Mouse (Mus musculus) intestine, postnatal 0 days (tissue): ENCODE results near the gene Trmt13. TPM values are rescaled to one million over a fixed set of nuclear protein-coding genes. Genes with fewer than 3 reads are reported as not detected.
A peak's percentile ranks its signal among the peaks of the same experiment; 100 is the strongest.

ENCODE experiments used
- ATAC-seq: fragments of 200-750 bp; cut with Nextera tagmentation; 2 replicates; pipeline ENCODE4 v1.8.0; 2017; ENCODE audit warnings: mild to moderate bottlenecking, moderate TSS enrichment, moderate library complexity
- H3K27ac ChIP-seq: fragments of 300-500 bp; sonication (generic); 2 replicates; pipeline ENCODE4 v1.5.1; 2014; ENCODE audit warnings: mild to moderate bottlenecking, low read depth, low read length, moderate library complexity
- H3K27me3 ChIP-seq: fragments of 300-500 bp; sonication (generic); replicated peaks from 2 replicates; pipeline ENCODE4 v1.6.1; 2014; ENCODE audit warnings: low read length, mixed read lengths; ENCODE audit not compliant: control insufficient read depth, insufficient read depth
- H3K36me3 ChIP-seq: fragments of 300-500 bp; sonication (generic); 2 replicates; pipeline ENCODE4 v1.6.1; 2014; ENCODE audit warnings: mild to moderate bottlenecking, moderate library complexity; ENCODE audit not compliant: control insufficient read depth, insufficient read depth
- H3K4me1 ChIP-seq: fragments of 300-500 bp; sonication (generic); replicated peaks from 2 replicates; pipeline ENCODE4 v1.6.1; 2014; ENCODE audit warnings: antibody characterized with exemption, low read length, mixed read lengths; ENCODE audit not compliant: control insufficient read depth, insufficient read depth
- H3K4me2 ChIP-seq: fragments of 300-500 bp; sonication (generic); replicated peaks from 2 replicates; pipeline ENCODE4 v1.6.1; 2014; ENCODE audit warnings: low read depth, mild to moderate bottlenecking, moderate library complexity
- H3K4me3 ChIP-seq: fragments of 300-500 bp; sonication (generic); 2 replicates; pipeline ENCODE4 v1.5.1; 2014; ENCODE audit warnings: low read depth, low read length
- H3K9ac ChIP-seq: fragments of 300-500 bp; sonication (generic); 2 replicates; pipeline ENCODE4 v1.6.1; 2014; ENCODE audit warnings: mild to moderate bottlenecking, low read depth, low read length
- H3K9me3 ChIP-seq: fragments of 300-500 bp; sonication (generic); 2 replicates; pipeline ENCODE4 v1.6.1; 2016; ENCODE audit warnings: mixed run types; ENCODE audit not compliant: control insufficient read depth
- CTCF ChIP-seq: sonication (generic); IDR thresholded peaks from 2 replicates; pipeline ENCODE4 v1.5.1; 2016; ENCODE audit warnings: low read depth, mild to moderate bottlenecking, control low read depth, antibody characterized with exemption, moderate library complexity
- WGBS: fragments of 180-500 bp; shearing (Covaris S2); extraction: QIAGEN DNeasy Blood & Tissue Kit; methylation state at CpG from one replicate; pipeline ENCODE4 v1.1.7; 2014; 5-methylcytosine and 5-hydroxymethylcytosine counted together
- polyA plus RNA-seq: library from polyadenylated mRNA; unstranded; fragments of >200 nt; fragmentation: Nextera tagmentation; extraction: Ambion mirVana; gene quantifications from 2 replicates; pipeline ENCODE4 v1.2.1, GENCODE M21; 2015

Gene Trmt13
- polyA plus RNA-seq, 1 experiment from 2014 or later, result 8.2 TPM

DNA sequence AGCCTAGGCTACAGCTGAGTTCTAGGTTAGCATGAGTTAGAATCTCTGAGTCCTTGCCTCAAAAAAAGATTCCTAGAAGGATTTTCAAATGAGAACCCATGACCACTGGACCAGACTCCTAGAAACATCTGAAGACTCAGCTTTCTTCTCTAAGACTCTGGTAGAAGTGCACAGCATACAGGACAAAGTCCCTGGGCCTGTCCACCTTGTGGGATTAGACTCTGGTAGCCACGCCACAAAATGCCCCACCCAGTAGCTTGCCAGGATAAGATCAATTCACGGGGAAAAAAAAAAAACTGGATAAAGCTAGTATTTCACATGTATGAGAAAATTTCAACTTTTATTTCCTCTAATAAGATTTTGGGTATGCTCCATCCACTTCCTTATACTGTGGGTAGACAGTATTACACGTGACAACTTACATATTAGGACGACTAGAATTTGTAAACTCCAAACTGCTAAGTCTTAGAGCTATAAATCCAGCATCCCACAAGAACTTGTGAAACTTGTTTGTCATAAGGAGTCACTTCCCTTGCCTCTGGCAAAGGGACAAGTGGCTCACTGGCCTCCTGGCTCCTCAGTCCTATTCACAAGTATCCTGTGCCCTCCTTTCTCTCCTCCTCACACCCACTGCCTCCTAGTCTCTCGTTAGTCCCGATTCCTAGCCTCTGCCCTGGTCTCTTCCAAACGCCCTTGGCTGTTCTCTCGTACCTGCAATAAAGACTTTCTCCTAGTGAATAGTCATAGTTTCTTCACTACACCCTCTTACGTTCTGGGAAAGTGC is 23.5 kb upstream of the Trmt13 start:
- H3K4me1 ChIP-seq, result 0 out of 2 replicates have a peak, but pooled peaks cover 3% of the 10 kb centered on the region
- 52% methylated on average over 9 of the region's 9 CpGs for WGBS
- peak; percentile 84 for ATAC-seq
- no peaks in the 10 kb centered on the region for H3K27me3 ChIP-seq
- H3K36me3 ChIP-seq, result peaks cover 75% of the 10 kb centered on the region
- TF ChIP-seq CTCF, result no peak
- H3K9ac ChIP-seq, result no peak overlapping the region
- no peak overlapping the region for H3K27ac ChIP-seq
- no peak overlapping the region for H3K4me2 ChIP-seq
- no peaks in the 10 kb centered on the region for H3K9me3 ChIP-seq
- H3K4me3 ChIP-seq, result no peak overlapping the region

DNA sequence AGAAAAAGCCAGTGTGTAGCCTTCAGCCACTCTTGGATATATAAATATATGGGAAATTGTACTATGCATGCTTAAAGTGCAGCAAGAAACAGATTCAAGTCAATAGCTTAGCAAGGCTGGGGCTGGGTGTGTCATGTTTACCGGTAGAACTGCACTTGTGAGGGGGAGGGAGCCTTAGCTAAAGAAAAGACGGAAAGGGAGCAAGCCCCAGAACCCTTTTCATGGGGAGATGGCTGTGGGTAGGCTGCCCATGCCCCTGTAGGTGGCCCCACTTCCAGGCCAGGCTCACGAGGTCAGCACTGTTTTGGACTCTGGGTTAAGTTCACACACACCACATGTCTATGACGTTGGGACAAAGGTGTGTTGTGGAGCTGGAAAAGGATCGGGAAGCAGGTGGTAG is 21.4 kb upstream of the Trmt13 start:
- no peak overlapping the region for H3K9ac ChIP-seq
- 0 out of 2 replicates have a peak overlapping the region, but pooled peaks have one; percentile 15 for H3K27ac ChIP-seq
- no peak for TF ChIP-seq CTCF
- 44% methylated on average over 5 of the region's 5 CpGs for WGBS
- no peaks in the 10 kb centered on the region for H3K27me3 ChIP-seq
- ATAC-seq, result no peak
- H3K9me3 ChIP-seq, result no peaks in the 10 kb centered on the region
- H3K4me2 ChIP-seq, result no peak overlapping the region
- 0 out of 2 replicates have a peak, but pooled peaks cover 3% of the 10 kb centered on the region for H3K4me1 ChIP-seq
- peaks cover 68% of the 10 kb centered on the region for H3K36me3 ChIP-seq
- H3K4me3 ChIP-seq, result no peak overlapping the region

DNA sequence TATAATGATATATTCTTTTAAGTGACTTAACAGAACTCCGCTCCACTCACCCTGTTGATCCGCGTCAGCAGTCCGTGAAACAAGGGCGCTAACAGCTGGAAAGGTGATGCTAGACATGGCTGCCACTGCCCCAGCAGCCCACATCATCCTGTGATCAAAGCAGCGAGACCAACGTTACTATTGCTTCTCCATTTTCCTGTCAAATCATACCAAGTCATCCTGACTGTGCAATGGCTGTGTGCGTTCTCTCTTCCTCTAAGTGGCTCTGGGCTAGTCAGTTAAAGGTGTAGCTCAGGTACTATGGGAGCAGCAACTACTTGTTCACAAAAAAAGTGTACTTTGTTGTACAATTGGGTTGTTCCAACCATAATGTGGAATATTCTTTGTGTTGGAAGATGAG is 20.5 kb upstream of the Trmt13 start:
- no peak for ATAC-seq
- no peak overlapping the region for H3K4me2 ChIP-seq
- peaks cover 60% of the 10 kb centered on the region for H3K36me3 ChIP-seq
- TF ChIP-seq CTCF, result no peak
- no peak overlapping the region for H3K9ac ChIP-seq
- no peaks in the 10 kb centered on the region for H3K9me3 ChIP-seq
- no peaks in the 10 kb centered on the region for H3K27me3 ChIP-seq
- H3K4me1 ChIP-seq, result 0 out of 2 replicates have a peak, but pooled peaks cover 3% of the 10 kb centered on the region
- WGBS, result 91% methylated on average over 8 of the region's 8 CpGs
- H3K27ac ChIP-seq, result no peak overlapping the region
- H3K4me3 ChIP-seq, result no peak overlapping the region

DNA sequence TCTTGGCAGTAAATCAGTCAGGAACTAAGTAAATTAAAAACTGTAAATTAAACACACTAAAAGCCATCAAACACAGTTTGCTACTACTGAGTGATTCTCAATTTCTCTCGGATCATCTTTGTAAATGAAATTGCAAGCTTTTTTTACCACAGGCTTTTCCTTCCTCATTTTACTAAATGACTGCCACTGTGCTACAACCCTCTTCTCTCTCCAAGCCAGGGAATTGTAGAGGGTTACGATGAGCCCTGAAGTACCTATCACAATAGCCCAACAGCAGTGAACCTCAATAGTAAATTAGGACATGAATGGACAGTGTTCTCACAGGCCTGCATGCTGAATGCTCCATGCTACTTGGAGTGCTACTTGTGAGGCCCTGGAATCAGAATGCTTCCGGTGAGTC is 19.7 kb upstream of the Trmt13 start:
- Histone ChIP-seq H3K4me1 (0 out of 2 replicates have a peak, but pooled peaks cover 3% of the 10 kb centered on the region), H3K36me3 (peaks cover 53% of the 10 kb centered on the region), H3K27me3 (no peaks in the 10 kb centered on the region), H3K4me2 (no peak overlapping the region), H3K9me3 (no peaks in the 10 kb centered on the region), H3K4me3 (no peak overlapping the region), H3K9ac (no peak overlapping the region), H3K27ac (no peak overlapping the region)
- WGBS, result 94% methylated on average over 3 of the region's 3 CpGs
- TF ChIP-seq CTCF, result no peak
- no peak for ATAC-seq

DNA sequence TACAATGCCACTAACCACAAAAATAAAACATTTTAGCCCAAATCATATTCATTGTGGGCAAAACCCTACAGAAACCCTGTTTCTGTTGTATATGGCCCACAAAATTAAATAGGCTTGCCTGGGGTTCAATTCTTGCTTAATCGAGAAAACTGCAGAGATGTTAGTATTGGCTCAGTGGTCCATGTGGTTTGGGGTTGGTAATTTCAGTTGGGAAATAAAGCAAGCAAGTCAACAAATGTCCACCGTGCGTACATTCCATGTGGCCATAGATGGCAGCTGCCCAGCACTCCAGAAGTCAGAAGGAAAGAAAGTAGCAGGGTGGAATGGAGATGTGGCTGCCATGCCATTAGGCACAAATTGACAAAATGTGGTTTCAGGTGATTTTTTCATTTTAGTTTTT is 18.6 kb upstream of the Trmt13 start:
- Histone ChIP-seq H3K4me3 (no peak overlapping the region), H3K4me2 (no peak overlapping the region), H3K4me1 (0 out of 2 replicates have a peak, but pooled peaks cover 3% of the 10 kb centered on the region), H3K9me3 (no peaks in the 10 kb centered on the region), H3K27me3 (no peaks in the 10 kb centered on the region), H3K36me3 (peaks cover 49% of the 10 kb centered on the region), H3K9ac (no peak overlapping the region), H3K27ac (no peak overlapping the region)
- no peak for ATAC-seq
- 85% methylated on average over 3 of the region's 3 CpGs for WGBS
- TF ChIP-seq CTCF, result no peak

DNA sequence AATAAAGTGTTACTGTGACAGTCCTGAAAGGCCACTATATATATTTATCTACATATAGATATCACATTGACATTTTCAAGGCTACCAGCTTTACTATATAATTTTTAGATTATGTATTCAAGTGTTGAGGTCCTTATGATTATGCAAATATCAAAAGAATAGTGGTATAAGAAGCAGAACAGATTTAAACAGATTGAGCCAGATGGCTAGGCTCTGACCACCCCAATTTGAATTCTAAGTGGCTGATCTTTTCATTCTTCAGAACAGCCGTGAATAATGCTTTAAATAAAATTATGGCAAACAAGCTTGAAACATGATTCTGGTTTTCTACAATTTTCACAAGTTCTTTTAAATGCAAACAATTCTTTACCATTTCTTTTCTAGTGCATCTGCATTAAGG is 17.1 kb upstream of the Trmt13 start:
- 83% methylated on average over 1 of the region's 1 CpGs for WGBS

More for the DNA sequence above, 17.1 kb upstream of the Trmt13 start:
- Histone ChIP-seq H3K36me3 (peaks cover 45% of the 10 kb centered on the region), H3K27me3 (no peaks in the 10 kb centered on the region), H3K9me3 (no peaks in the 10 kb centered on the region), H3K4me2 (no peak overlapping the region), H3K4me3 (no peak overlapping the region), H3K27ac (no peak overlapping the region), H3K4me1 (no peaks in the 10 kb centered on the region), H3K9ac (no peak overlapping the region)
- ATAC-seq, result no peak
- TF ChIP-seq CTCF, result no peak
